Mouse (Mus musculus): Measurements from ENCODE around the gene Atp5h. TPM values are rescaled to one million over a fixed set of nuclear protein-coding genes. Genes with fewer than 3 reads are reported as not detected.
"Not testable (repeated sequence)": the region's sequence is repeated elsewhere in the genome, so short reads cannot be mapped to it uniquely, and the experiment has no call there.

The Atp5h gene
- polyA plus RNA-seq, 2 experiments from 2014 or later: 705 to 855 TPM

DNA sequence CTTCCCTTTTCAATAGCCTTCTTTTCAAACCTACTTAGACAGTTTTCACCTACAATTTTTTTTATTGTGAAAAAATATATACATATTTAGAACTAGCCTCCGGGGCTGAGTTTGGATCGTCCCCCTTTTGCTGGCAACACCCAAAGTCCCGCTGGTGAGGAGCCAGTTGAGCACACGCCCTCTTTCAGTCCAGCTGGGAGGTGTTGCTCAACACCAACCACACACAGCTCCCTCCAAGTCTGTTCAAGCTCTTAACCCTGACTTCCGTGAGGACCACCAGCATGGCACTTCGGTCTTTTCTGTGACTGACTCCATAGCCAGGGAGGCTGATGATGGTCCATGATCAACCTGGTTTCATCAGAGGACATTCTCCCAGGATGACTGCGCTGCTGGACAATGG, 21.7 kb downstream of the Atp5h start:
- ATAC-seq: no peak

DNA sequence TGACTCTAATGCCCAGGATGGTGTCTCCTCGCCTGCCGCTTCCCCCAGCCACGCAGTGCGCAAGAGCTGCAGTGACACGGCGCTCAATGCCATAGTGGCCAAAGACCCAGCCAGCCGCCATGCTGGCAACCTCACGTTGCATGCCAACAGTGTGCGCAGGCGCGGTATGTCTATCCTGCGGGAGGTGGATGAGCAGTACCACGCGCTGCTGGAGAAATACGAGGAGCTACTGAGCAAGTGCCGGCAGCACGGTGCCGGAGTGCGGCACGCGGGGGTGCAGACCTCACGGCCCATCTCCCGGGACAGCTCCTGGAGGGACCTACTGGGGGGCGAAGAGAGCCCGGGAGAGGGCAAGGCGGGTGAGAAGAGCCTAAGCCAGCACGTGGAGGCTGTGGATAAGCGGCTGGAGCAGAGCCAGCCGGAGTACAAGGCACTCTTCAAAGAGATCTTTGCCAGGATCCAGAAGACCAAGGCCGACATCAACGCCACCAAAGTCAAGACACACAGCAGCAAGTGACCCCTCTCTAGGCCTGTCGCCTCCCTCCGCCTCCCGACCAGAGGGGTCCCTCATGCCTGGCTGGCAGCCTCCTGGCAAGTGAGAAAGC, 25.9 kb downstream of the Atp5h start:
- ATAC-seq: no peak

DNA sequence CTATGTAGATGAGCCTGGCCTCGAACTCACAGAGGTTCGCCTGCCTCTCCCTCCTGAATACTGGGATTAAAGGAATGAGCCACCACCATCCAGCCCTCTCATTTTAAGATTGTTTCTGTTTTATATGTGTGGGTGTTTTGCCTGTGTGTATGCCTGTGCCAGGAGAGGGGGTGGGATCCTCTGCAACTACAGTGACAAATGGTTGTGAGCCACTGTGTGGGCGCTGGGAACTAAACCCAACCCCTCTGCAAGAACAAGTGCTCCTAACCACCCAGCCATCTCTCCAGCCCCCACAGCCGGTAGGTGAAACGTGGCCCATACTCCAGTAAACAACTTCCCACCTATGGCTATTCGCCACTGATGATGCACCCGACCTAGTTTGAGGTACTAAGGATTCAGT, 28.4 kb downstream of the Atp5h start:
- no peak for ATAC-seq

DNA sequence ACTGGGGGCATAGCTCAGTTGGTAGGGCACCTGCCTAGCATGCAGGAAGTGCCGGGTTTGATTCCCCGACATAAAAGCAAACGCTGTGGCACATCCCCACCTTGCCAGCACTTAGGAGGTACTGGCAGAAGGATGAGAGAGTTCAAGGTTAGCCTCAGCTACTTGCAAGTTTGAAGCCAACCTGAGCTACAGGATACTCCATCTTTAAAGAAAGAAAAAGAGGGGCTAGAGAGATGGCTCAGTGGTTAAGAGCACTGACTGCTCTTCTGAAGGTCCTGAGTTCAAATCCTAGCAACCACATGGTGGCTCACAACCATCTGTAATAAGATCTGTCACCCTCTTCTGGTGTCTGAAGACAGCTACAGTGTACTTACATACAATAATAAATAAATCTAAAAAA, 32.9 kb downstream of the Atp5h start:
- ATAC-seq: not testable (repeated sequence)

DNA sequence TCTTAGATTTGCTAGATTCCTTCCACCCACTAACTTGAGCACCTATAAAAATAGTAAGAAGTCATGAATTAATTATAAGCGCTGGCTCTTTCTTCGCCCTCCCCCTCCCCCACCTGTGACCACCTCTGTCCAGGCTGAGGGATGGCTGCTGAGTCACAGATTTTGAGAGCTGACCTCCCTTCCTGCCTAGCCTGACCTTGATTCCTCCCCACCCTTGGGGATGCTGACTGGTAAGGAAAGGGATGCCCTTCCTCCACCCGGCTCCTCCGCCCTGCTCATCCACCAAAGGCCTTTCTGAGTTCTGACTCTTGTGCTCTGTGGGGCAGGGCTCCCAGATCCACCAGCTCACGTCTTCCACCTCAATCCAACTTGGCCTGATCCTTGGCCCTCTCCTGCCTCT, 35.2 kb downstream of the Atp5h start:
- ATAC-seq: no peak

DNA sequence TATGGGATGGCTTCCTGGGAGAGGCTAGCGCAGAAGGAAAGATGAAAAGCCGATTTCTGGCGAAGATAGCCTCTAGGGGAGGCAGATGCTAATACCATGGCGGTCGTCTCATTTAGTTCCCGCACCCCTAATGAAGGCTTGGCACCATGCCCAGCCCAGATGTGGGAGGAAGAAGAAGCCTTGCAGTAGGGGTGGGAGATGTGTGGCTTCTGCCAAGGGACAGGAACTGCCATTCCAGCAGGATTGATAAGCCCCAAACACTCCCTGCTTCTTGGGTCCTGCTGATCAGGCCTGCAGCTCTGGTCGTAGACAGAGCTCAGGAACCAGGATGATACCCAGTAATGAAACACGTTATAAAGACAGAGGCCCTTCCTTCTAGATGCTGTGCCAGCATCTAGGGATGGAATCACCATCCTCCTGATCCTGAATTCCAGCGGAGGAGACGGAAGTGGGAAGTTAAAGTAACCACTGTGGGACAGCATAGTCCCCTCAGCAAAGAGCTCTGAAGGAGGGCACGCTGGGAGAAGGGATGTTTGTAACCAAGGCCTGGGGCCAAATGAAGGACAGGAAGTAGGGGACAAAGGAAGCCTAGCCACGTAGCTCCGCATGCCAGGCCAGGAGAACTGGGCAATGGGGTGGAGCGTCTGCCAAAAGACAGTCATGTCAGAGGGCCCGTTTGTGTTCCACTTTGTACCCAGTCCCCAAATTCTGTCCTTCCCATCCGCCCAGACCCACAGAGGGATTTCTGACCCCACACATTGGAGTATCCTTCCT, 35.9 kb downstream of the Atp5h start:
- ATAC-seq: no peak

DNA sequence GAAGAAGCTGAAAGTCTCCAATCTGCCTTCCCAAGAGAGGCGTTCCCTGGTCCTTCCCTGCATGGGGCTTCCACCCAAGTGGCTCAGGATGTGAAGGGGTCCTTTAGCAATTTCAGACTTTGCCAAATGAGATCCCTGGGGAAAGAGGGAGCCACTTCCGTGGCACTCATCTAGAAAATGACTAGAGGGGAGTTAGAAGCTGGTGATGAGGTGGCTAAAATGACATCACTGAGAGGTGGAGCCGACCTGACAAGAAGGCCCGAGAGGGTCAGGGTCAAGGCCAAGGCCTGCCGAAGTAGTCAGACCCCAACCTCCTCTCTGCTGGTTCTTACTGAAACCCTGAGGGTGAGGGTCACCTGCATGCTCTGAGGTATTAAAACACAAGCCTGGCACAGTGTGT, 36.9 kb downstream of the Atp5h start:
- ATAC-seq: no peak

DNA sequence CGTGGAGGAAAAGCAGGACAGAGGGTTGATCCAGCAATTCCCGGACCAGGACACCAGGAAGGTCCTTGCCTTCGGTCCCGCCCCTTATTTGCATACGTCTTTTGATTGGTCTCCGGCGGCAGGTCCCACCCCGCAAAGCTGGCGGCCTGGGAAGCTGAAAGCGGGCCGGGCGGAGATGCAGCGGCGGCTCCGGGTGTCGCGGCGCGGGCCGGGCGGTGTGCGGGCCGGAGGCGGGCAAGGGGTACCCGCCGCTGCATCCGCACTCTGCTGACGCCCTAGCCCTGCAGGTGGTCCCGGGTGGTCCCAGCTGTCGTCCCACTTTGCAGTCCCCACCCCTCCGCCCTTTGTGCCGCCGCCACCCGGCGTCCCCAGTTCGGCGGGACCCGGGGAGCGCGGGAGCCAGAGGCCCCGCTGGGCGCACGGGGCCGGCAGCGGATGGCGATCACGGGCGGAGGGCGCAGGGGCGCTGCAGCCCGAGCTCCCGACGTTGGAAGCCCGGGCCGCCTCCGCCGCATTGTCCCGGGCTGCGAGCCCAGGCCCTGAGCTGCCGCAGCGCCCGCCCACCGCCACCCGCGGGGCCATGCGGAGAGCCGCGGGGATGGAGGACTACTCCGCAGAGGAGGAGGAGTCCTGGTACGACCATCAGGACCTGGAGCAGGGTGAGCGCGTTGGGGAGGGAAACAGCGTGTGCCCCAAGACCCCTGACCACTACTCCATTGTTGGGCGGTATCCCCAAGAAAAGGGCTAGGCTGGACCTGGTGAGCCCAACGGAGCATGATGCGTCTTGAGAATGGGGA, 37.8 kb downstream of the Atp5h start, which contains the start of gene Cdr2l:
TSS of gene Cdr2l (plus strand) at position 174 of the 797 bp plus-strand sequence.
- ATAC-seq: no peak

DNA sequence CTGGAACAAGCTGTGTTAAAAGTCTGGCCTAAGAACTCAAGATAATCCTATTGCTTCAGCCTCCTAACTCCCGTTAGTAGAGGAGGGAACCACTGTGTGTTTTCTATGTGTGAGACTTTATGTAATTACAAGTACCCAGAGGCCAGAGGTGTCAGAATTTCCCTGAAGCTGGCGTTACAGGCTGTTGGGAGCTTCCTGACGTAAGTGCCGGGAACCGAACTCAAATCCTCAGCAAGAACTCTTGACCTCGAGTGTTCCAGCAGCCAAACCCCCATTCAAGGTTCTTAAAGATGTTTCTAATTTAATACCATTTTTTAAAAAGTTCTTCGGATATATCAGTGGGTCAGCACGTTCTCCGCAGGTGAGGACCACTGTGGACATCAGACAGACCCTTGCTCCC, 38.5 kb downstream of the Atp5h start:
- no peak for ATAC-seq

DNA sequence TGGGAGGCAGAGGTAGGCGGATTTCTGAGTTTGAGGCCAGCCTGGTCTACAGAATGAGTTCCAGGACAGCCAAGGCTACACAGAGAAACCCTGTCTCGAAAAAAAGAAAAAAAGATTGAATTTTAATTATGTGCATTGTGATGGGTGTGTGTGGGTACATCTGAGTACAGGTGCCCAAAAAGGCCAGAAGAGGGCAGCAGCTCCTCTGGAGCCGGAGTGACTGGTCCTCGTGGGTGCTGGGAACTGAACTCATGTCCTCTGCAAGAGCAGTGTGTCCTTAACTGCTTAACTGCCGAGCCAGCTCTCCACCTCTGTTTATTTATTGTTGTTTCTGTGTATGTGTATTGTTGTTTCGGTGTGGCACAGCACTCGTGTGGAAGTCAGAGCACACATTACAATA, 41.9 kb downstream of the Atp5h start:
- ATAC-seq: no peak

DNA sequence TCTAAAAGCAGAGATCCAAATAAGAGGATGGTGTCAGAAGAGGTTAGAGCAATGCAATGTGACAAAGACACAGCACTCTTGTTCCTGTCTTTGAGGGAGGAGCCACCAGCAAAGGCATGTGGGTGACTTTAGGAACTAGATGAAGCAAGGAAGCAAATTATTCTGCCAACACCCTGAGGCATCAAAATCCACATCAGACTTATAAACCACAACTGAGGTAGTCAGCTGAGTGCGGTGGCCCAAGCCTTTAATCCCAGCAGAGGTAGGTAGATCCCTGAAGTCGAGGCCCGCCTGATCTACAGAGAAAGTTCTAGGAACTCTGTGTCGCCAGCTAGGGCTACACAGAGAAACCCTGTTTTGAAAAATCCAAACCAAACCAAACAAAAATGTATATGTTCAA, 42.5 kb downstream of the Atp5h start:
- ATAC-seq: no peak

DNA sequence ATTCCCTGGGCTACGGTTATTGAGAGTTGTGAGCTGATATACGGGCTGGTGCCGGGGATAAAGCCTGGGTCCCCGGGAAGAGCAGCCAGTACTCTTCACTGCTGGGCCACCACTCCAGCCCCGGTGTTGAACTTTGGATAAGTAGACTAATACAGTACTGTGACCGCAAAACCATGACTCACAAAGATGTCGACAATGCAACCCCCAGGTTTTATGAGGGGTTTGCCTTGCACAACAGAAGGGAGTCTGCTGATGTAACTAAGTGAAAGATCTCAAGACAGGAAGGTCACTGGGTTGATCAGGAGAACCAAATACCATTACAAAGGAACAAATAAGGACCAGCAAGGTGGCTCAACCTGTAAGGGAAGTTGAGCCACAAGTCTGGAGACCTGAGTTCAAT, 43.0 kb downstream of the Atp5h start:
- no peak for ATAC-seq

DNA sequence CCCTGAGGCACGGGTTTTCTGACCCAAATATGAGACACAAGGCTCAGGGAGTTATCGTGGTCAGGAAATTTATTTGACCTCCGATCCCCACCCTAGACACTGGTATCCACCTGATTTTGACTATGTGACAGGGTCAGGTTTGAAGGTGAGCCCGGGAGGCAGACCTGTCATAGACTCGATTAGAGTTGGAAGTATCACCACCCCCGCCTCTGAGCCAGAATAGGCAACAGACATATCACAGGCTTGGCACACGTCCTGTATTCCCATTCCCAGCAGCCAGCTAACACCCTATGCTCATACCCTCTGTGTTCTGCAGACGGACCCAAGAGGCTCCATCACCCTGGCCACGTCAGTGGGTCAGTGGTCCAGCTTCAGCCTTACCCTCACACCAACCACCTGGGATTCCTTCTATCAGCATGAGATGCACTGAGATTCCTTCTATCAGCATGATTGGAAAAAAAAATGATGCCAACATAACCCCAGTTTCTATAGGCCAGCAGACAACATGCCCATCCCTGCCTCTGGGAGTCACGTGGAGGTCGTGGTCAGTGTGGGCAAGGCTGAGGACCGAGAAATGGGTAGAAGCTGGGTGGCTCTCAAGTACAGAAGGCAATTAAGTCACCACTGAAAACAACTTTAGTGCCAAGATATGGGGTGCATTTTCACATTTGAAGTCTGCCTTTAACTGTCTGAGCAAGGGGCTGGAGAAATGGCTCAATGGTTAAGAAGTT, 44.9 kb downstream of the Atp5h start:
- ATAC-seq: no peak

DNA sequence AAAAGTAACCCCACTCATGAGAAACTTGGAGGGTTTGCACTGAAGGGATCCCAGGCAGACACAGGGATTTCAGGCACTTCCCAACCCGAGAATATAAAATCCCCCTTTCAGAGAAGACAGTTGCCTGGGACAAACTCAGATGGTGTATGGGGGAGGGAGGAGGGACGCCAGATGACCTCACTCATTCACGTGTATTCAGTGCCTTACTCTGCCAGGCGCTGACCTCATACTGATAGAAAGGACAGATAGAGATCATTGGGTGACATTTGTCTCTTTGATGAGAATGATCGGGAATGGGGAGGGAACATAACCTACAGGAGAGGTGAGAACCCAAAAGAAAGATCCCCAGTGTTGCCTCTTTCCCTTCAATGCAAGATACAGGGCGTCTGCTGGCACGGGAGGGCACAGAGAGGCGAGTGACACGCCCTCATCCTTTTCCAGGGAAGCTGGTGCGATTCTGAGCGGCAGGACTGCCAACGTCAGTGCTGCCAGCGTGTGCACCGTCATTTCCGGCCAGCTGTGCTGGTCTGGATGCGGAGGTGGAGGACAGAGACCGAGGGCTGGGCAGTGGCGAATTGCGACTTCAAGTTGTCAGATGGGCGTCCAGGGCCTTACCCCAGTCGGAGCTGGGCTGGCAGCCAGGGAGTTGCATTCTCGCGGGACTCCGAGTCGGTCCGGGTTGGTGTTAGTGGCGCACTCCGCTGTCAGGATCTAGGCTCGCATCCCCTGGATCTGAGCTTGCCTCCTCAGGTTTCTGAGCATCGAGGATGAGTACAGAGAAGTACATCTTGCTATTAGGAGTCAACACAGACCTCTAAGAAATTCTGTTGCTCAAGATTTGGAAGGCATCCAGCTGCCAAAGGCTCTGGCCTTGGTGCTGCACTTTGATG, 45.7 kb downstream of the Atp5h start:
- no peak for ATAC-seq

DNA sequence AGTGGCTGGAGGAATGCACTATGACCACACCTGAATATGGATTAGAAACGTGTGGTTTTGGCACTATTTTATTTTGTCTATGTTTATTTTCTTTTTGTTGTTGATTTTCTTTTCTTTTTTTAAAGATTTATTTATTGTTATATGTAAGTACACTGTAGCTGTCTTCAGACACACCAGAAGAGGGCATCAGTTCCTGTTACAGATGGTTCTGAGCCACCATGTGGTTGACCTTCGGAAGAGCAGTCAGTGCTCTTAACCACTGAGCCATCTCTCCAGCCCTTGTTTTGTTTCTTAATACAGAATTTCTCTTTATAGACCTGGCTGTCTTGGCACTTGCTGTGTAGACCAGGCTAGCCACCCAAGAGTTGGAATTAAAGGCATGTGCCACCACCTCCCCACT, 47.0 kb downstream of the Atp5h start:
- ATAC-seq: no peak

DNA sequence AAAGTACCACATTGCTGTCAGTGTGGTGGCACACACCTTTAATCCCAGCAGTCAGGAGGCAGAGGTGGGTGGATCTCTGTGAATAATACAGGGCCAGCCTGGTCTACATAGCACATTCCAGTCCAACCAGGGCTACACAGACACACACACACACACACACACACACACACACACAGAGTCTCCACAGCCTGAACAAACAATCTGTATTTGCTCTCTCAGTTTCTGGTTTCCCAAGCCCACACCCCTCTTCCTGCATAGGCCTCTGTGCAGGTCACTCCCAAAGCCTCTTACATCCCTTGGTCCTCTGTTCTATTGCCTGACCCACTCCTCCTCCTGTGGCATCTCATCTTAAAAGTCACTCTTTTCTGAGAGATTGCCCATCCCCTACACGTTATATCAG, 47.7 kb downstream of the Atp5h start:
- no peak for ATAC-seq

DNA sequence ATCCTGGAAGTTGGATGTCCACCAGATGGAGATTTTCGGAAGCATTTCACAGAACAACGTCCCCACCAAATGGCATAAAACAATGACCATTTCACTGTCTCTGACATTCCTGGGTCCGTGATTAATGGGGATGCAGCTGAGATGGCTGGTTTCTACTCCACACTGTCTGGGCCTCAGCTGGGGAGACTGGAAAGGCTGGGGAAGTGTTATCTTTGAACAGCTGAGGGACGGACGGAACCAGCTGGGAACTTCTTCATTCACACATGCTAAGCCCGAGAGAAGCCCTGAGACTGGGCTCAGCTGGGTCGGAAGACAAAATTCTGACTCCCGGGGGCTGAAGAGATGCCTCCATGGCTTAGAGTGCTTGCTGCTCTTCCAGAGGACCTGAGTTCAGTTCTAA, 48.4 kb downstream of the Atp5h start:
- no peak for ATAC-seq

DNA sequence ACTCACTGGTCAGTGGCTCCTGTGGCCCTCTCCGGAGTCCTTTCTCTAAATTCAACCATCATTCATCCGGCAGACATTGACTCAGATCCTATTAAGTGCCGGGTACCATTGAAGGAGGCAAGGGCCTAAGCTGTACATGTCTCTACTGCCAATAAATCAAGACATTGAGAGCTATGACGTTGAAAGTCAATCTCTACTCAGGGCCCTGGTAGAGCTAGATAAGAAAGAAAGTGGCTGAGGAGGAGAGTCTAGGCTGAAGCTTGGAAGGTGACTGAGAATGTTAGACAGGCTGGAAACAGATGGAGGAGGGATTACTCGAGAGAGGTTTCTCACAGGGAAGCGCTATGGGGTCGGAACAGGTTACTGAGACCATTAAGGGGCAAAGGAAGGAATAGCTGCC, 49.4 kb downstream of the Atp5h start:
- ATAC-seq: no peak

DNA sequence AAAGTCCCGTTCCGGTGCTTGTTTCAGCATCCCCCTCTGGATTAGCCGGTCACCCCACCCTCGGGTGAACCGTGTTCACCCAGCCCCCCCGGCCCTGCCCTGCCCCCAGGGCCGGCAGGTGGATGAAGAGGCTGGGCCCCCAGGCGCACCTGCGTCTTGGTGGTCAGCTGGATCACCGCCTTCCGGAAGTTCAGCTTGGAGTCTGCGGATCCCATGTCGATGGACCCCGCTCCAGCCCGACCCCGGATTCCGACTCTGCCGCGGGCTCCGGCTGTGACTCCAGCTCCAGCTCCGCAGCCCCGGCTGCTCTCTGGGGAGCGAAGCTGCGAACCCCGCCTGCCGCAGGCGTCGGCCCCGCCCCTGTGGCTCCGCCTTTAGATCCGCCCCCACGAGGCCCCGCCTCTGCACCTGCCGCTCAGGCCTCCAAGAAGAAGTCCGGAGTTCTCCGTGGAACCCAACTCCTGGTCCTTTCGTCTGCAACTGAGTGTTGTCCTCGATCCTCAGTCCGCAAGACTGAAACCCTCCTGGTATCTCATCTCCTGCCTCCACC, 52.3 kb downstream of the Atp5h start, which contains the start of gene Hid1:
TSS of gene Hid1 (minus strand) at position 362 of the 550 bp plus-strand sequence.
- ATAC-seq: peak; percentile 83

DNA sequence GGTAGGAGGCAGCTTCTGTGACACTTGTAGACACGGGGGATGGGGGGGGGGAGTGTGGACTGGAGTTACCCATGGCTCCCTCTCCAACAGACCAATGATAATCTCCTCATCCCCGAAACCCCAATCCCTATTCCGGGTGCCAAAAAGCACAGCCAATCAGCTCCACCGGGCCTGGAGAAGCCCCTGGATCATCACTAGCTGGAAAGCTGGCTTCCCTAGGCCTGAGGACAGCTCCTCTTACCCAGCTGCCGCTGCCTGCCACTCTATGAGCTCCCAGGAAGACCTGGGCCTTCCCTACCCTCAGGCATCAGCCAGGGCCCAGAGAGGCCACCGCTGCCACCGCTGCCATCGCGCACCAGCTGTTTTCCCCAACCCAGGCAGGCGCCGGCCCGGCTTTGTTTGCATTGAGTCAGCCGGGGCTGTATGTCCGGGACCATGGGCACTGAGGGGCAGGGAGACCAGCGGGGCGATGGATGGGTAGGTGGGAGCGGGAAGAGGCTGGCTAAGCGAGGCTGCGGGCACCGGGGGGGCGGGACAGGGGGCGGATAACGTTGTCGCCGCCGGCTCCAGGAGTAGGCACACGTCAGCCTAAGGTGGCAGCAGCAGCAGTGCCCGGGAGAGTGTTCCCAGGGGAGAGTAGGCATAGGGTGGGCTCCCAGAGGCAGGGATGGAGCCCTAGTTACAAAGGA, 52.9 kb downstream of the Atp5h start:
- no peak for ATAC-seq
